ENCODE assay signal across 14 mouse cellular contexts in the genomic region with DNA sequence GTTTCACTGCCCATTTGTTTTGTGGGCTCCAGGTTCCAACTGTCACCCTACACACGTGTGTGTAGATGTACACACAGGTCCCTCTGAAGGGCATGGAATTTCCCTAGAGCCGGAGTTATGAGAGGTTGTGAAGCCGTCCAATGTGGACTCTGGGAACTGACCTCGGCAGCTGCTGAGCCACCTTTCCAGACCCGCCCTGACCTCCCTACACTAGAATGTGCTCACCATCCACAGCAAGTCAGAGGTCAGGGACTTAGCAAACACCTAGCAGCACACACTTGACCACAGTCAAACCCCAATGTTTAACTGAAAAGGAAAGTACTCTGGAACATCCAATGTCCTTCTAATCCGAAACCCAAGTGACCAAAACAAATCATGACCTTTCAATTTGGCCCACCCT. TPM values are rescaled to one million over a fixed set of nuclear protein-coding genes. Genes with fewer than 3 reads are reported as not detected.
DNase-seq lines count a peak whose midpoint lies in the region; ATAC-seq and TF ChIP-seq lines count a peak whose summit lies in the region.
"Had no signal": no experiment of that assay in that cellular context is flagged by ENCODE, and none has a peak within 500 bp of the region (broad histone marks: within the 10 kb centered on the region; RNA-seq: fewer than 3 reads in every experiment).

No protein-coding gene starts in this region.

- no peaks in the 10 kb centered on the region for H3K9me3 ChIP-seq in lung, postnatal 0 days (ENCODE audit: low read length)
- no peaks in the 10 kb centered on the region for H3K9me3 ChIP-seq in liver, embryonic 13.5 days (replicated peaks)
- no peaks in the 10 kb centered on the region for H3K9me3 ChIP-seq in liver, postnatal 0 days (ENCODE audit: low read length)
- H3K9me3 ChIP-seq in forebrain, embryonic 13.5 days (replicated peaks) = no peaks in the 10 kb centered on the region
- H3K9me3 ChIP-seq: embryonic facial prominence, embryonic 10.5 days; heart, embryonic 12.5 days; hindbrain, embryonic 10.5 days had no signal

- ATAC-seq in lung, postnatal 0 days = peak; percentile 17; the same call in 1 of the 2 replicates
- peak; percentile 81 for ATAC-seq in liver, embryonic 13.5 days (ENCODE audit: low read depth)
- ATAC-seq in liver, postnatal 0 days = peak; percentile 93
- no peak for ATAC-seq in forebrain, embryonic 13.5 days

- no peaks in the 10 kb centered on the region for H3K4me1 ChIP-seq in lung, postnatal 0 days (ENCODE audit: insufficient read depth, low read depth, low read length)
- peaks cover 4% of the 10 kb centered on the region for H3K4me1 ChIP-seq in liver, embryonic 13.5 days (replicated peaks)
- H3K4me1 ChIP-seq in liver, postnatal 0 days (ENCODE audit: insufficient read depth) = no peaks in the 10 kb centered on the region
- no peaks in the 10 kb centered on the region for H3K4me1 ChIP-seq in forebrain, embryonic 13.5 days
- H3K4me1 ChIP-seq: embryonic facial prominence, embryonic 10.5 days; hindbrain, embryonic 10.5 days had no signal

- no peak for DNase-seq in lung, postnatal 0 days (ENCODE audit: low spot score)
- no peak for DNase-seq in lung, postnatal 14 days
- DNase-seq in liver, embryonic 13.5 days = no peak
- peak; percentile 39 for DNase-seq in liver, postnatal 0 days
- peak; percentile 64 for DNase-seq in yolk sac, embryonic 10.5 days (ENCODE audit: low spot score)
- no peak for DNase-seq in ovary, adult 18-20 months (ENCODE audit: low spot score)
- DNase-seq in cerebellum, adult 11-12 months = no peak
- DNase-seq: adrenal gland, adult 2 months; gastrocnemius, adult 2 months; gastrocnemius, postnatal 25 days had no signal

- no peak for TF ChIP-seq CTCF in lung, postnatal 0 days (IDR thresholded peaks at IDR 0.05)
- no peak for TF ChIP-seq CTCF in liver, postnatal 0 days (IDR thresholded peaks at IDR 0.05; ENCODE audit: low read depth)

- H3K36me3 ChIP-seq in lung, postnatal 0 days (ENCODE audit: insufficient read depth, low read length) = 0 out of 2 replicates have a peak, but pooled peaks cover 5% of the 10 kb centered on the region
- peaks cover 4% of the 10 kb centered on the region; the same call in 1 of the 2 replicates for H3K36me3 ChIP-seq in liver, embryonic 13.5 days
- H3K36me3 ChIP-seq in liver, postnatal 0 days (replicated peaks; ENCODE audit: insufficient read depth, low read length) = peaks cover 3% of the 10 kb centered on the region
- peaks cover 20% of the 10 kb centered on the region for H3K36me3 ChIP-seq in forebrain, embryonic 13.5 days (ENCODE audit: poor library complexity, severe bottlenecking)

- H3K4me2 ChIP-seq in lung, postnatal 0 days (replicated peaks; ENCODE audit: low read depth, low read length) = no peak overlapping the region
- H3K4me2 ChIP-seq in liver, embryonic 13.5 days = no peak overlapping the region
- no peak overlapping the region for H3K4me2 ChIP-seq in liver, postnatal 0 days (ENCODE audit: low read depth, low read length)
- no peak overlapping the region for H3K4me2 ChIP-seq in forebrain, embryonic 13.5 days
- H3K4me2 ChIP-seq: heart, embryonic 12.5 days had no signal

- no peaks in the 10 kb centered on the region for H3K27me3 ChIP-seq in lung, postnatal 0 days (replicated peaks; ENCODE audit: insufficient read depth, low read length)
- no peaks in the 10 kb centered on the region for H3K27me3 ChIP-seq in liver, embryonic 13.5 days
- H3K27me3 ChIP-seq in liver, postnatal 0 days (ENCODE audit: insufficient read depth, low read length) = no peaks in the 10 kb centered on the region
- H3K27me3 ChIP-seq in forebrain, embryonic 13.5 days = no peaks in the 10 kb centered on the region
- H3K27me3 ChIP-seq: heart, embryonic 12.5 days had no signal

- H3K27ac ChIP-seq in lung, postnatal 0 days (ENCODE audit: low read length) = no peak overlapping the region
- H3K27ac ChIP-seq in liver, embryonic 13.5 days = peak overlapping the region; percentile 54; the same call in 1 of the 2 replicates
- peak overlapping the region; percentile 83 for H3K27ac ChIP-seq in liver, postnatal 0 days (ENCODE audit: low read depth)
- no peak overlapping the region for H3K27ac ChIP-seq in forebrain, embryonic 13.5 days
- H3K27ac ChIP-seq: embryonic facial prominence, embryonic 10.5 days; gastrocnemius, adult 2 months; hindbrain, embryonic 10.5 days had no signal

- no peak overlapping the region for H3K4me3 ChIP-seq in lung, postnatal 0 days (ENCODE audit: low read depth, low read length)
- H3K4me3 ChIP-seq in liver, embryonic 13.5 days (replicated peaks) = no peak overlapping the region
- no peak overlapping the region for H3K4me3 ChIP-seq in liver, postnatal 0 days (ENCODE audit: low read depth, low read length)
- no peak overlapping the region for H3K4me3 ChIP-seq in forebrain, embryonic 13.5 days
- H3K4me3 ChIP-seq: embryonic facial prominence, embryonic 10.5 days; gastrocnemius, adult 2 months; heart, embryonic 12.5 days; hindbrain, embryonic 10.5 days had no signal

- TF ChIP-seq EP300 in lung, postnatal 0 days (IDR thresholded peaks at IDR 0.05) = no peak
- no peak for TF ChIP-seq EP300 in liver, postnatal 0 days (IDR thresholded peaks at IDR 0.05; ENCODE audit: low read depth)

- no peak overlapping the region for H3K9ac ChIP-seq in lung, postnatal 0 days (replicated peaks; ENCODE audit: low read depth)
- H3K9ac ChIP-seq in liver, embryonic 13.5 days = no peak overlapping the region
- H3K9ac ChIP-seq in liver, postnatal 0 days (replicated peaks) = no peak overlapping the region
- H3K9ac ChIP-seq in forebrain, embryonic 13.5 days = no peak overlapping the region
- H3K9ac ChIP-seq: heart, embryonic 12.5 days had no signal

- WGBS in lung, postnatal 0 days = 45% methylated on average over 6 of the region's 6 CpGs
- 62% methylated on average over 6 of the region's 6 CpGs for WGBS in liver, embryonic 13.5 days (ENCODE audit: insufficient replicate concordance)
- 61% methylated on average over 6 of the region's 6 CpGs for WGBS in liver, postnatal 0 days (ENCODE audit: insufficient replicate concordance)
- WGBS in forebrain, embryonic 13.5 days = 91% methylated on average over 6 of the region's 6 CpGs

RNA-seq across cellular contexts. Expression of gene Rps6kc1, which starts 30.9 kb away (rescaled TPM):
- polyA plus RNA-seq in lung, postnatal 0 days (2015; fragmentation: Nextera tagmentation; extraction: Ambion mirVana) = 8.5 and 9.7 TPM in 2 replicates
- 3.6 and 4.5 TPM in 2 replicates for polyA plus RNA-seq in liver, embryonic 13.5 days (2015; fragmentation: Nextera tagmentation; extraction: Ambion mirVana)
- polyA plus RNA-seq in liver, postnatal 0 days (2015; fragmentation: Nextera tagmentation; extraction: Ambion mirVana) = 2.9 and 3.9 TPM in 2 replicates
- 20.2 and 22.4 TPM in 2 replicates for polyA plus RNA-seq in forebrain, embryonic 13.5 days (2015; fragmentation: Nextera tagmentation; extraction: Ambion mirVana)

RNA-seq across cellular contexts. Expression of gene Angel2, which starts 44.3 kb away (rescaled TPM):
- polyA plus RNA-seq in lung, postnatal 0 days (2015; fragmentation: Nextera tagmentation; extraction: Ambion mirVana) = 37.7 and 40.4 TPM in 2 replicates
- polyA plus RNA-seq in liver, embryonic 13.5 days (2015; fragmentation: Nextera tagmentation; extraction: Ambion mirVana) = 16.4 and 17.0 TPM in 2 replicates
- 13.3 and 15.8 TPM in 2 replicates for polyA plus RNA-seq in liver, postnatal 0 days (2015; fragmentation: Nextera tagmentation; extraction: Ambion mirVana)
- polyA plus RNA-seq in forebrain, embryonic 13.5 days (2015; fragmentation: Nextera tagmentation; extraction: Ambion mirVana) = 58.8 and 60.2 TPM in 2 replicates

Comparison
In these comparisons a context has a peak if more than half of its experiments do, and no peak if none do; other contexts are left out.
1. DNase-seq: peak in liver, postnatal 0 days (single experiment) and yolk sac, embryonic 10.5 days (single experiment); none in lung, postnatal 0 days (single experiment), lung, postnatal 14 days (single experiment), liver, embryonic 13.5 days (single experiment), ovary, adult 18-20 months (single experiment) and cerebellum, adult 11-12 months (single experiment).
2. H3K27ac ChIP-seq: peak in liver, embryonic 13.5 days (single experiment) and liver, postnatal 0 days (single experiment); none in lung, postnatal 0 days (single experiment) and forebrain, embryonic 13.5 days (single experiment).